Mouse (Mus musculus) cerebellum, adult 2 months (tissue): Measurements from ENCODE around the gene Mief1.

ENCODE experiments used
- CTCF ChIP-seq: fragments of 200-500 bp; IDR thresholded peaks from 2 replicates; pipeline ENCODE4 v1.5.1; 2011; ENCODE audit warnings: low read depth, mild to moderate bottlenecking, control low read depth, low read length, moderate library complexity, borderline replicate concordance; ENCODE audit not compliant: insufficient read depth
- POLR2A ChIP-seq: fragments of 200-500 bp; IDR thresholded peaks from 2 replicates; pipeline ENCODE4 v1.6.1; 2011; ENCODE audit warnings: low read length, control low read depth, borderline replicate concordance; ENCODE audit not compliant: insufficient read depth

- TF ChIP-seq CTCF (no peak), POLR2A (no peak)
Observed at GRCm38 (mm10) chr15:80233053-80233452, 765 bp upstream of the Mief1 start.
